Mouse (Mus musculus): Measurements from ENCODE around the gene Gm11009. TPM values are rescaled to one million over a fixed set of nuclear protein-coding genes. Genes with fewer than 3 reads are reported as not detected.

Gm11009 gene
- total RNA-seq (2023) = not detected in 2 replicates

GRCm38 (mm10) chr2:176319394-176319793, at the start of gene Gm11009:
Gm11009 (minus strand) TSS chr2:176319494.

Other genes with a start within 250 kb of the Gm11009 start
- gene Gm2004, start 169.7 kb downstream of the Gm11009 start, total RNA-seq (2023) = not detected in 2 replicates
- gene 2210418O10Rik, start 92.9 kb downstream of the Gm11009 start, total RNA-seq (2023) = 0.25 TPM in 1 of 2 replicates, not detected in the other
- gene Gm14435, start 104.1 kb upstream of the Gm11009 start, total RNA-seq (2023) = not detected in 2 replicates
- gene Gm14434, start 167.3 kb upstream of the Gm11009 start, total RNA-seq (2023) = 1.3 TPM in 1 of 2 replicates, not detected in the other
- gene Zfp967, start 201.6 kb upstream of the Gm11009 start, total RNA-seq (2023) = not detected in 2 replicates